Mouse (Mus musculus): ENCODE measurements at regions not wholly inside any gene's neighbourhood (a gene's known extent, or its start where the extent isn't known, plus 50 kb on each side); places are given as distances from the start of the nearest gene placed in this dataset.

DNA sequence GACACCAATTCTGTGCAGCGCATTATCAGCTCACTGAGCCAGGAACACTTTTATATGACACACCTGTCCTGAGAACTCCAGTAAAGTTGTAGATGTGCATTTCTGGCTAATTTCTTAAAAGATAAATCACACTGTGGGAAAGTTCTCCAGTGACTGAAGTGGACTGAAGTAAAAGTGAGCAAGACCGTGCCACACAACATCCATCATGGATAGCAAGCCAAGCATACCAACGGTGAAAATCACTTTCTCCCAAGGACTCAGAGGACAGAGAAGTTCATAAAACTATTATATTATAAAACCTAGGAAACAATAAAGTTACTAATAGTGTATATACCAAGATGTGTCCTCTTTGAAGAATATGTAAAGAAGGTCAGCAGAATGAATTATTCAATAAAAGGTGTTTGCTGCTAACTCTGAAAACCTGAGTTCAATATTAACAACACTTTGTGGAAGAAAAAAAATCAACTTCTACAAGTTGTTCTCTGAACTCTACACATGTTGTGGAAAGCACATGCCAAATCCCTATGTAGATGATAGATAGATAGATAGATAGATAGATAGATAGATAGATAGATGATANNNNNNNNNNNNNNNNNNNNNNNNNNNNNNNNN lies 298.2 kb upstream of the Igbp1b start:
- no peak for DNase-seq

DNA sequence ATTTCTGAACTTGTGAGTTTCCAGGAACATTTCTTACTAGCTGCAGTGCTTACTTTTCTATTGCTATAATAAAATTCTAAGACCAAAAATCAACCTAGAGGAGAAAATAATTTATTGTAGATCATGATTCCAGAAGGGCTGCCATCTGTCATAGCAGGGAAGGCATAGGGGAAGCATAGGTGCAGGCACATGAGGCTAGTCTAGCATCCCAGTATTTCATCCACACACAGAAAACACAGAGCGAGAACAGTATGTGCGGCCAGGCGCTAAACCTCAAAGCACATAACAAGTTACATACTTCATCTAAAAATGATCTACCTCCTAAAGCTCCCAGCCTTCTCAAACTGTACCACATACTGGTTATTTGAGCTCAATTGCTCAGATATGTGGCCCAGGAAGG lies 292.5 kb upstream of the Igbp1b start:
- peak; percentile 23 to 35 for DNase-seq

DNA sequence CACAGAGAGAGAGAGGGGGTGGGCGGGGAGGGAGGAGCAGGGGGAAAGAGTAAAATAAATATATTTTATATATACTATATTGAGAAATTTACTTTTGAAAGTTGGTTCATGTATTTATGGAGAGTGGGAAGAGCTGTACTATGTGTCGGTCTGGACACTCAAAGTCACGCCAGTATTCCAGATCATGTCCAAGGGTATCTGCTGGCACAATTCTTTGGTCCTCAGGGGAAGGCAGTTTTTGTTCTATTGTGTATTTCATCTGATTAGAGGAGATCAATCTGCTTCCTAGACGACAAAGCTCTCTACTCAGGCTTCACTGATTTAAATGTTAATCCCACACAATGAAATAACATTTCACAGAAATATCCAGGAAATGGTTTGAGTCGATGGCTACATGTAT lies 288.3 kb upstream of the Igbp1b start:
- DNase-seq, result no peak

DNA sequence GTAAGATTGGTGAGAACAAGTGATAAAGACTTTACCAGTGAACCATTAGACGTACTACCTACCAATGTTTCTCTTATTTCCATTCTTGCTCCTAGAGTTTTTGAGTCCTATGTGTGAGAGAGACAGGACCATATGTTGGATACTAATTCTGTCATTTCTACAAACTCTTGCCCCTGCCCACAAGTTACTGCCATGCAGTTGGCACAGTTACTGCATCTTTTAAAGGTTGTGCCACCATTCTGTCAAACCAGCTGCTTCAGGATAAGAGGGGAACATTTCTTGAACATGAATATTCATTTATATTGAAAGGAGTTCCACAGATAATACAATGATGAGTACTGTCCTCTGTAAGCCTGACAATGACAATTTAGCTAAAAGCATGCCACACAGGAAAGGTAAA lies 287.1 kb upstream of the Igbp1b start:
- peak; percentile 16 to 37 for DNase-seq

DNA sequence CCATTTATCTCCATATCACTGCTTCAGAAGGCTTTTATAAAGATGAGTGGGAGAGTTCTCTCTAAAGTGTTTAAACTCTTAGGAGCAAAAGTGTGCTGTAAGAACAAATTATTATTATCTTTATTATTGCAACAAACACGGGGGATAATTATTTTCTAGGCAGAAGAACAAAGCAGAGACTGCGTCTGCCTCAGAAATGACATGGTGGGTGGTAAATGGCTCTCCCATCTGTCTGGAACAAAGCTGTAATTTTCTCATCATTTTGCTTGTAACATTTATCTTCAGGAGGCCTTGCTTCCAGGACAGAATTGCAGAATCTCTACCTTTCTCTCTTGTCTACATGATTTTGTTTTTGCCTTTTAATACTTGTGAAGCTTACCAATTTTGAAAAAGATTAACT lies 261.8 kb upstream of the Igbp1b start:
- DNase-seq, result no peak

DNA sequence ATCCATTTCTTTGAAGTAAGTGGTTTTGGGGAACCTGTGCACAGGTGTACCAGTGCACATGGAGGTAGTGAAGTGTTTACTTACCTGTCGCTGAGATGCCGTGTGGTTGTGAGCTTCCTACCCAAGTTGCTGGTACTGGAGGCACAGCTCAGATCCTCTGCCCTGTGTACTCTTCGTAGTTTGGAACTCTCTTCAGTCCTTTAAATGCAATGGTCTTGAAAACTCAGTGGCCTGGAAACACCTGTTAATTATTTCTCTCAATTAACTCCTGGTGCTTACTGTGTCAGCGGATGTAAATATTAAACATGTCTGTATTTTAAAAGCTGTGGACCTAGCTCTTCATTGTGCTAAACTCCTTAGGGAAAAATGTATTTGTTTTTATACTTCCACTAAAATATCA lies 261.2 kb upstream of the Igbp1b start:
- no peak for DNase-seq

DNA sequence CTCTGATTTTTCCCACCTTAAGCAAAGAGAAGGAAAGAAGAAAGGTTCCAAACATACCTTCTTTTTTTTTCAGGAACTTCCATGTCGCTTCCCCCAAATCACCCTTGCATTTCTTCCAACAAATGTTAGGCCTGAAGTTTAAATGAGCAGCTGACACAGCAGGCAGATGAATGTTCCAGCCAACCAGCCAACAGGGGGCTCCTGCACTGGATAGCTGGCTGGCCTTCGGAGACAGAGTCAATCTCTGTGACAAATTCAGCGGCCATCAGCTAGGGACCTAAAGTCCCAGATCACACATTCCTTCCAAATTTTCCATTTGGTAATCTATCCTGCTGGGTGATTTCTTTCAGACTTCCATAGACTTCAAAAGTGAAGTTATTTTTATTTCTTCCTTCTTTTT lies 256.6 kb upstream of the Igbp1b start:
- DNase-seq, result peak in 1 of 2 experiments; percentile 12

DNA sequence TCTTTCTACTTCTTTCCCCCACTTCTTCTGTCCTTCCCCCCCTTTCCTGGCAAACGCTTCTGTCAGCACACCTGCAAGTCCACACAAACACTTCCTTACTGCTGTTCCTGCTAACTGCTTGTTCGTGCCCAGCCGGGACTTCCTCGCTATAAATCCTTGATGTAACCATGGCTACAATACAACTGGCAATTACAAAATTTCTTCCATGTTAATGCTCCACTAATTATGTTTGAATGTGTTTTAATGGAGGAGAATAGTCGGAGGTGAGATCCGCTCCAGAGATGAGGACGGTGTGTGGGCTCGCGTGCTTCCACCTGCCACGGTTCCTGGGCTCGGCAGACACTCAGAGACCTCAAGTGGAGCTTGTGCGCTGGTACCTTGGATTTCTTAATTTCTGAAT lies 215.3 kb upstream of the Igbp1b start:
- DNase-seq, result peak; percentile 5 to 16

DNA sequence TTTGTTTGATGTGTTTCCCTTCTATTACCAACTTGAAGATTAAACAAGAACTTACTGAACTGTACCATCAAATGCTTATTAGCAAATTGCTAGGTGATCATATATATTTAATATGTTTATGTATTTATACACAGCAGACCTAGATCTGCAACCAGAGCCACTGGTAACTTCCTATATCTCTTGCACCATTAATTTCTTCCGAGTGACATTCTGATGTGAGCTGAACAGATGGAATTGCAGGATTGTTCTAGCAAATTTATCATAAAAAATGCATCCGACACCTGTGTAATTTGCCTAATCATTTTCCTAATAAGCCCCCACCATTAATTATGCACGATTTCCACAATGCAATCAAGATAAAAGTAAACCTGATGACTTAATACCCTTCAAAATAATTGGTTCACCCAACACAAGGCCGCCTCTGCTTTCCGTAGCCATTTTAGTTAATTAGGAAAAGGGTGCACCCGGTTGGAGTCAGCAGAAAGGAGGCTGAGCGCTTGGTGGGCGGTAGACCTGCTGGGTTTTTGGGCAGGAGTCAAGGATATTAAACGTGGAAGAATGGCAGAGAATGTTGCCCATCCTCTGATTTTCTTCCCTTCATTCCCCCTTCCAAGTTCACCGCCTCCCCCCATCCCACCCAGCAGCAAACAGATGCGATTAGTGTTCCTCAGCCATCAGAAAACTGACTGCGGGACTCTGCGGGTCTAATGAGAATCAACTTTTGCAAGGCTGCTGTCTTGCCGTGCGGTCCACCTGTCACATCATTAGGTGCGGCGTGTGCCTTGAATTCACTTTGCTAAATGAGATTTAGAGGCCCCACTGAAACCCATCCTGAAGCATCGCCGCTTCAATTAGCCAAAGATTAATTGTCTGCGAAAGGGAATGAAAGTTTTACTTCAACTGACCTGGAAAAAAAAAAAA lies 214.4 kb upstream of the Igbp1b start:
- DNase-seq, result peak; percentile 26 to 27

DNA sequence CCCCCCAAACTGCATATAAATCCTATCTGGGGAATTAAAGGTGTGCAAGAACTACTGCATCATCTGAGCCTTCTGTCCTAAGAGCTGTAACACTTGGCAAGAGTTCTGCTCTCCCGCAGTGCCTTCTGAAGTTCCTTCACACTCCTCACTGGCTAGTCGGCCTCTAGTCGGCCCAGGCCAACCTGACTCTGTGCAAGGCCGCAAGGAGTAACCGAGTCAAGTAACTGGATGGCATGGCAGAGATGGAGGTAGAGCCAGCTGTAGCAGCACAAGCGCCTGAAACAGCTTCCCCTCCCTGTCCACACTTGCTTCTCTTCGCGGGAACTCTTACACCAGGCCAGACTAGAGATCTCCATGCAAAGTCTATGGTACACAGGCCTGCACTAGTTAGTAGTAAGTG lies 179.7 kb upstream of the Igbp1b start:
- no peak for DNase-seq

DNA sequence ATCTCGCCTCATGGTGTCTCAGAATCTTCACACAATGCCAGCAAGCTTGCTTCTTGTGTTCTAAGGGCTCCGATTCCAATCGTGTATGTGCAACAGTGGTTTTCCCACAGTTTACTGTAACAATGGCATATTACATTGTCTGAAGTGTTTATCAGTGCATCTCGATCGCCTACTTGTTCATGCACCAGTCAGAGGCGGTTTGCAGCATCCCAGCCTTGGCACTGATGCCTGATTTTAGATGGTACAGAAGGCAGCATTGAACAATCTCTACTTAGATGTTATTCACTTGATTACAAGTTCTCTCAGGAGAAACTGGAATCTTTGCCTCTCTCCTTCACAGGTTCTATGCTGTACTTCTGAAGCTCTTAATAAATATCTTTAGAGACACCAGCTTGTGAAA lies 176.5 kb upstream of the Igbp1b start:
- DNase-seq, result peak in 1 of 2 experiments; percentile 12

DNA sequence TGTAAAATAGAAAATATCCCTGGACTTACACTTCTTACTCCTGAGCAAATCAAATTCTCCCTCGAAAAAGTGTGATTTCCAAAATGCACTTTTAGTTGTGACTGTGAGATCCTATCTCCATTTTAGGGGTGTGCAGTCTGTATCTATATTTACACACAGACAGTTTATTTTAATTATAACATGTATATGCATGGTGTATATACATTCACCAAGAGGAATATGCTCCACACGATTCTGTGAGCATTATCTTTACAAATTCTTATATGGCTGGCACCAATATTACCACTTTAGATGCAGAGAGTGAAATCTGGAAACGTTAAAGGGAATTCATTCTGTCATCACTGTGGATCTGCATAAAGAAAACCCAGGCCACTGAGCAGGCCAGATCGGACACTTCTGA lies 143.5 kb upstream of the Igbp1b start:
- DNase-seq, result no peak

DNA sequence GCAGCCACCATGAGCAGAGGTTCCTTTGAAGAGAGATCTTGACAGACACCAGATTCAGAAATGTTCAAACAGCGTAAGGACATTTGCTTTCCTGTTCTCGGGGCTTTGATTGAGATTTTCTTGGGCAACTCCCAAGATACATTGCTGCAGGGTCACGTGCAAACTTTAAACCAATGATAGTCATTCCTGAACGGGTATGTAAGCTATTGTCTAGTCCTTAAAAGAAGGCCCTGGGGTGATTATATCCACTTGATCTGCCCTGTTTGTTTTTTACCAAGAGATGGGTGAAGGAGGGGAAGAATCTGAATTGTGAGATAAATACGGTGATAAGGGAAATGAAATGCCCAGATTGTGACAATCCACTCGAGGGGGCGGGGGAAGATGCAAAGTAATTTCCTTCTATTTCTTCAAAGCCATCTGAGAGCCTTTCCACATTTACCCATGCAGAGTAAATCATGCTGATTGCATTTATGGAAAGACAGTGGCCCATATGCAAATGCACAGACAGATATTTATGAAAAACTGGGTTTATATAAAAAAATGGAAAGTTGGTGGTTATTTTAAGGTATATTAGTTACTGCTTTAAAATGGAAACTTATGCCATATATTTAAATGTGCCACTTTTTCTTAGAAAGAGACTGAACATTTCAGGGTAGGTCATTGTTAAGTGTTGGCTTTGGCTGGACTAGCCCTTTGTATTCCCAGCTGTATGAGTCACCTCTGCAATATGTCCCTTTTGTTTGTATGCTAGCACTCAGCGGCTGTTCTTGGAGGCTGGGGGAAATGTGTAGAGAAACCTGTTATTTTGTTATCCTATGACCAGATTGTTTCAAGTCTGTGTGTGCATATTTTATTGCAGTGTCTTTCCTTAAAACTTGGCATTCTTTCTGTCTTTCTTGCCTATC lies 142.7 kb upstream of the Igbp1b start:
- DNase-seq, result no peak

DNA sequence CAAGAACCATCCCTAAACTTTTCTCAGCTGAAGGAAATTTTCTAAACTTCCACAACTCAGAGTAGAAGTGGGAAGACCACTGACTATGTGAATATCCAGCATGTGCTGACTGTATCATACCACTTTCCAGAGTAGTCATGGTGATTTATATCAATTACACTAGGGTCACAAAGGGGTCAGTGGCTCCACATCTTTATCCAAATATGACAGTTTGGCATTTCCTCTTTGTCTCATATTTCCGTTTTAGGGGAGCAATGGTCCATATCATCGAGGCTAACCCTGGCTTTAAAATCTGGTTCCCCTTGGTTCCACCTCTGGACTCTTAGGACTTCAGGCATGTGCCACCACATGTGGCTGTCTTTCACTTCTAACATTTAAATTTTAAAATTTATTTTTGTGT lies 136.4 kb upstream of the Igbp1b start:
- no peak for DNase-seq

DNA sequence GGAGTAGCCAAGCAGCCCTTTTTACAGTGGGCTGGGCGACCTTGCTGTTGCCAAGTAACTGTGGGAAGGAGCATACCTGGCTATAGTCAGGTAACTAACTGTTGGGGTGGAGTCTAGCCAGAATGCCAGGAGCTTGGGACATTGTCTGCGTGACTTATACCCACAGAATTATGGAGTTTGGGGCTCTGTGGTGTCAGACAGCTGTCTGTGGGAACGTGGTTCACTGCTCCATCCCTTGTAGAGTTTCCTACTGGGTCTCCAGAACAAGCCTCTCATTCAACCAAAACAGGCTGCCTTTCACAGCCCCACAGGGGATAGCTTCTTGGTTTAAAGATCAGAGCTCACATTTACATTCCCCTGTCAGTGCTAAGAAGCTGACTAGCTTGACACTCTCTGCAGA lies 134.5 kb upstream of the Igbp1b start:
- no peak for DNase-seq

DNA sequence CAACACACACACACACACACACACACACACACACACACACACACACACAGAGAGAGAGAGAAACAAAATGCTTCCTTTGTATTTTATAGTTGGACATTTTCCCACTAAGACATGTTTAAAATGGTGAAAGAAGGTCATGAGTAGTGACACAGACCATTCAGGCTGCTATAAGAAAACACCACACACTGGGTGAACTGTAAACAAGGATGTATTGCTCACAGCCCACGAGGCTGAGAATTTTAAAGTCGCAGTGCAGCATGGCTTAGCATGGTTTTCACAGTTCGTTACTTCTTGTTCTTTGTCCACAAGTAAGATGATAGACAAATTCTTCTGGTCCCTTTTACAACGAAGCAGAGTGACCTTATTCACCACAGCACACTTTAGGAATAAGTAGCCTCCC lies 124.6 kb upstream of the Igbp1b start:
- no peak for DNase-seq

DNA sequence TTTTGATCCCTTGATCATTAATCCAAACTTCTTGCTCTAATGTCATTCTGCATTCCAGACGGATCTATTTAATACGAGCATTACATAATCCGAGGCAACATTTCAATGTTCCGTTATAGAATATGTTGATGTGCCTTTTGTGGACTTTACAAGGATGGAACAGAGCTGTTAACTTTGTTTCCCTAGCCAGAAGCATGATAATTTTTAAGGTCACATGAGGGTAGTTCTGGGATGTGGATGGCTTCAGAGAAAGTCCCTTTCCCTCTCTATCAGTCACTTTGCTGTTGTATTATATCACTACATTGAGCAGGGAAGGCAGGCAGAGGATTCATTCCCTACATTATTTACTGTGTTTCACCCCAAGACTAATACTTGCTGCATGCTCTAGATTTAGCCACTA lies 124.1 kb upstream of the Igbp1b start:
- no peak for DNase-seq

DNA sequence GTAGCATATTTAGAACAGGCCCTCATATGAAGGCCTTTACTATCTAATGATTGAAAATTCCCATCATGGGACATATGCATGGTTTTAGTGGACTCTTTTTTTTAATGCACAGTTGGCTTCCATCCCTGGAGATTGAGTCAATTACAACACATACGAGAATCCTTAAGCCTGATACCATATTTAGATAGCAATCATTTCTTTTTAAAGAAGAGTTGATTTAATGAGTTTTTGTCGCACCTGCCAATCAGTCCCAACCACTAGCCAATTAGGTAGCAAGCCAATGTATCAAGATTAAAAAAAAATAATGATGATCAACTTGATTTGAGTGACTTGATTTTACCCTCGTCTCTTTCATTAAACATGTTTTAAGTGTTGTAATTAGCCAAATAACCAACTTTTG lies 103.6 kb upstream of the Igbp1b start:
- DNase-seq, result no peak

DNA sequence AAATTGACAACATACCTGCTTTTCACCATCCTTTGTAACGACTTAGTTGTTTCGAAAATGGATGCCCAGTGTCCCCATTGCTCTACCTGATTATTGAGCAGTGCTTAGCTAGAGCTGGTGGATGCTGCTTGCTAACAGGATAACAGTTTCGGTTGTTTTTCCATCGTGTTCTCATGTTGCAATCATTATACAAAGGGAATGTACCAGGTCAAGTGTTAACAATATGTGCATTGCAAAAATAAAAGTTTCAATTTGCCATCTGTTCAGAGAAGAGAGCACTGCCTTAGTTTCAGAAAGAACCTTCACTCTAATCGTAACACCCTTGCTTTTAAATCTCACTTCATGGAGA lies 96.6 kb upstream of the Igbp1b start:
- no peak for DNase-seq

DNA sequence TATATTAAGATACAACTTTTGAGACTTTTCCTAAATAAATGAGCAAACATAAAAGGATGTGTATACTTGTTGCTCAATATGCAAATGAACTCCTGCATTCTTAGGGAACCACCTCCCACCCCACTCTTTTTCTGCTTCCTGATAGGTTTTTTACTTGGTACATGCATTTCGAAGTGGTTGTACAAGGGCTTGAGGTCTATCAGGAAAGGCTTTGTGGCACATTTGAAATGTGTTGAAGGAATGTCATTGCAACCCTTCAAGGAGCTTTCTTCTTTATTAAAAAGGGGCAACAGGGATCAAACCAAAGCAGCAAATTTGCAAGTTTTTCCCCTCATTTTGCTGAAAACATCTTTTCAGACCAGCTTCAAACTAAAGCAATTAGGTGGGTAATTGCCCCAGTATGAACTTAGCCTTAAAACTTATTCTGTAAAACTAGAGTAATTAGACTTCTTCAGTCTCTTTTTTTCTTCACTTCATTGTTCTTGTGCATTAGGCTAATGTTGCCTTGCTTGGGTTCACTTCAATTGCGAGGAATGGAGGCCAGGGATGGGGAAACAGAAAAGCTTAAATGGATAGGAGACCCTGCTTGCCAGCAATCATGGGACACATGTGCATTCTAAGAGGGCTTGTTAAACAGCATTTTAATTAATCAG lies 96.1 kb upstream of the Igbp1b start:
- no peak for DNase-seq

DNA sequence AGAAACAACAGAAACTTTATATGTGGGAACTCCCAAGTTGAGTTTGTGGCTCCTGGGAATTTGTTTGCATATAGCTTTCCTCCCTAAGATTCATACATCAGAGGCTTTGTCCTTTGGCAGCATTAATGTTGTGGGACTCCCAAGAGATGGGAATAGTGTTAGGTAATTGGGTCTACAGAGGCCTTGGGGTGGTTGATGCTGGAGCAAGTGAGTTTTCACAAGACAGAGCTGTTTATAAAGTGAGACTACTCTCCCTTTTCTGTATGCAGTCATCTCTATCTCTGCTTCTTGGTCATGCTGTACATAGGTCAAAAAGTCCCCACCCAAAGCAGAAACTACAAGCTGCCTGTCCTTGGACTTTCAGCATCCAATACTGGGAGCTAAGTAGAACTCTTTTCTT lies 59.4 kb upstream of the Igbp1b start:
- DNase-seq, result no peak
